Mouse (Mus musculus): ENCODE measurements around the gene Trim46.
"Not testable (repeated sequence)": the region's sequence is repeated elsewhere in the genome, so short reads cannot be mapped to it uniquely, and the experiment has no call there.

Gene Trim46

DNA sequence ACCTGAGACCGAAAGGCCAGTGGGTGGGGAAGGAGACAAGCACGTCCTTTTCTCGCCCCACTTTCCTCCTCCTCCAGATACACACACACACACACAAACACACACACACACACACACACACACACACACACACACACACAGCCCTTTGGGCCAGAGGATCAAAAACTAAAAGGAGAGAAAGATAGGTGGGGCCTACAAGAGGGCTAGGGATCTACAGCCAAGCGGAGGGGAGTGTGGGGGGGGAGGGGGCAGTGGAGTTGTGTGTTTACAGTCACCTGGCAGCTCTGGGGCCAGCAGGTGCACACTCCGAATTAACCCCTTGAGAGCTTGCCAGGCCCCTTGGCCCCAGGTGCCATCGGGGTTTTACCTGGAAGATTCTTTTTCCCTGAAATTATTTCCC lies 13.5 kb downstream of the Trim46 start:
- DNase-seq (ENCODE audit: low read depth): no peak

DNA sequence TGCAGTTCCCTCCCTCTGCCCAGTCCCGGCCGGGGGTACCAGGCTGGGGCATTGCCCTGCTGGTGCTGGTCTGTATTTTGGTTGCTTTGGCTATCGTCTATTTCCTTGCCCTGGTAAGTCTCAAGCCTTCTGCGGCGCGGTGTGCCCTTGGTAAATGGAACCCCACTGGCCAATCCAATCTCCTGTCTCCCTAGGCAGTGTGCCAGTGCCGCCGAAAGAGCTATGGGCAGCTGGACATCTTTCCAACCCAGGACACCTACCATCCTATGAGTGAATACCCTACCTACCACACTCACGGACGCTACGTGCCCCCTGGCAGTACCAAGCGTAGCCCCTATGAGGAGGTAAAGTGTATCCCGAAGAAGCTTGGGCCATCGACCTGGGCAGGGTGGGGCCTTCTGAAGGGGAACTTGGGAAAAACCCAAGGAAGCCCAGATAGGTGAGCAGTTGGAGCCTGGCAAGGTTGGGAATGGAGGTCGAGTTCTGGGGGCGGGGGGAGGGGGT lies 14.3 kb downstream of the Trim46 start:
- no peak for DNase-seq (ENCODE audit: low read depth)

DNA sequence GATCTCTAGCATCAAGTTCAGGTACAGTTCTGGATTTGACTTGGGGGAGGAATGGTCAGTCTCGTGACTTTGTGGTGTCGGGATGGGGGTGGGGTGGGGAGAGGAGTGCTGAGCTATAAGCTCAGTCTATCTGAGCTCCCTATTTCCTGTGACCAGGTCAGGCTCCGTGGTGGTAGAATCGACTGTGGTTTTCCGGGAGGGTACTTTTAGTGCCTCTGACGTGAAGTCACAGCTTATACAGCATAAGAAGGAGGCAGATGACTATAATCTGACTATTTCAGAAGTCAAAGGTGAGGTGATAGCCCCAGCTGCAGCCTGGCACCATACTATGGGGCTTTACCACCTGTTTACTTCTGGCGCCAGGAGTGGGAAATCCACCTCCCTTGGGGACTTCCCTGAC lies 14.8 kb downstream of the Trim46 start:
- no peak for DNase-seq (ENCODE audit: low read depth)

DNA sequence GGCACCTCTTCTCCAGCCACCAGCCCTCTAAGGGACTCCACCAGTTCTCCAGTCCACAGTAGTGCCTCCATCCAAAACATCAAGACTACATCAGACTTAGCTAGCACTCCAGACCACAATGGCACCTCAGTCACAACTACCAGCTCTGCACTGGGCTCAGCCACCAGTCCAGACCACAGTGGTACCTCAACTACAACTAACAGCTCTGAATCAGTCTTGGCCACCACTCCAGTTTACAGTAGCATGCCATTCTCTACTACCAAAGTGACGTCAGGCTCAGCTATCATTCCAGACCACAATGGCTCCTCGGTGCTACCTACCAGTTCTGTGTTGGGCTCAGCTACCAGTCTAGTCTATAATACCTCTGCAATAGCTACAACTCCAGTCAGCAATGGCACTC lies 15.5 kb downstream of the Trim46 start:
- DNase-seq (ENCODE audit: low read depth): no peak

DNA sequence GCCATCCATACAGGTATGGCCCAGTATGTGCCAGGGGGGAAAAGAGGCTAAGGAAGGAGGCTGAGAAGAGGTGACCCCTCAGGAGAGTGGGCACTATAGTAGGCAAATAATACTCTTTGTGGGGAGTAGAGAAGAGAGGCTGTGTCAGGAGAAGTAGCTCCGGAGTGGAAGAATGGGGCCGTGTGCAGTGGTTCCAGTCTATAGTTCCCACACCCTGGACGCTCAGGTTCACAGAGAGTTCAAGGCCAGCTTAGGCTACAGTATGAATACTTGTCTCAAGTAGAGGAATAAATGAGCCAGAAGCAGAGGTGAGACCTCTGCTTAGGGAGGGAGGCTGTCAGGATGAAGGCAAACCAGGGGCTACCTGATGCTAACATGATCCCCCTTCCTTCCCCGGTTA lies 16.8 kb downstream of the Trim46 start:
- DNase-seq (ENCODE audit: low read depth): no peak

DNA sequence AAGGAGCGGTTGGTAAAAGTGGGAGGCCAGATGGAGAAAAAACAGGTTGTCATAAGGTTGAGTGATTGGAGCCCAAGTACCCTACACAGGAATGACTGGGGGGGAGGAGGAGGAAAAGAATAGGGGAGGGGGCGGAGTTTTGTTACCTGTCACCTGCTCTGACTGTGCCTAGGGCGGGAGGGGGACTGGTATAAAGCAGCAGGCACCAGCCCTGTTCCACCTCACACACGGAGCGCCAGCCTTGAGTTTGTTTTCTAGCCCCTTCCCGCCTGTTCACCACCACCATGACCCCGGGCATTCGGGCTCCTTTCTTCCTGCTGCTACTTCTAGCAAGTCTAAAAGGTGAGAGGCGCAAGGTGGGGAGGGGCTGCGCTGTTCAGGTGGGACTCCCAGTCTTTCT lies 17.3 kb downstream of the Trim46 start, which contains the start of gene Muc1:
TSS of gene Muc1 (plus strand) at position 222 of the 400 bp plus-strand sequence.
- no peak for DNase-seq (ENCODE audit: low read depth)

DNA sequence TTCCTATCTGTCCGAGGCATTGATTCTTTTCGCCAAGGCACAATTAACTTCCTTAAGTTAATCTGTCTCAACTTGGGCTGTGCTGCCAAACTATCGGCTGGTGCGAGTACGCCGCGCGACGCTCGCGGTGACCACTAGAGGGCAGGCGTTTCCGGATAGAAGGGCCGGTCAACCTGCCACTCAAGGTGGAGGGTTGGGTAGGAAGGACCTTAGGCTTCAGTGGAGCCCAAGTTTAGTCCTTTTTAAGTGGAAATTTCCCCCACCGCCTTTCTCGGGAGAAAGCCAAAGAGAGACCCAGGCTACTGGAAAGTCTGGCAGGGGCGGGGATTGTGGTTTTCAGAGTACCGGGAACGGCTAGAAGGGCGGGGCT lies 17.9 kb downstream of the Trim46 start:
- peak; percentile 72 for DNase-seq (ENCODE audit: low read depth)

DNA sequence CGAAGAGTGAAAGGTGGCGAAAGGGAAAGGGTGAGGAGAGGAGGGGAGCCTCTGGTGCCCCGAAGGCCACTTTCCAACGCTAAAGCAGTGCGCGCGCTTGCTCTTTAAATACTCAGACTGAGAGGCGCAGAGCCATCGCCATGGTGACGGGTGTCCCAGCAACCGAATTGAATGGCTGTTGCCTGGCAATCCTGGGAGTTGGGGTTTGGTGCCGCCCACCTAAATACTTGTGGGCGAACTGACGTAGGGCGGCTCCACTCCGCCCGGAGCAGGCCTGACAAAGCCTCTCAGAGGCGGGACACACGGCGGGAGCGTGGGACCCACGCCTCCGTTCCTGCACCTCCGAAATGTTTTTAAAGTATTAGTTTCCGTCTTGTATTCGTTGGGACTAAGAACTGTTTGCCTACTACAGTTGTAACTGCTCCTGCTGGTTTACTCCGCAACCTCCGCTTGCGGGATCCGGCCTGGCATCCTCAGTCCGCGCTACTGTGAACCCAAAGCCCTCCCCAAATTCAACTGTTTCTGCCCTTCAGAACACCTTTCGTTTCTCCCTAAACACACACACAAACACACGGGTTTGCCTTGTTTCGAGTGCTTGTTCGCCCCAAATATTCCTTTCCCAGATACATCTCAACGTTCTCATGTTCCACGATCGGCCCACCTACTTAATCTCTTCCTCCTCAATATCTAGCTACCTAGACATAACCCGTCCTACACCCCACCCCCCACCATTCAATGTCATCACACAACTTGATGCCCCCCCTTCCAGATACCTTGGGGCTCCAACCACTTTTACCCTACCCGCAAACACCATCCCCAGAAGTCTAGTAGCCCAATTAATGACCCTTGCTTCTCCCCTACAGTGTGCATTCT lies 18.6 kb downstream of the Trim46 start:
- no peak for DNase-seq (ENCODE audit: low read depth)

DNA sequence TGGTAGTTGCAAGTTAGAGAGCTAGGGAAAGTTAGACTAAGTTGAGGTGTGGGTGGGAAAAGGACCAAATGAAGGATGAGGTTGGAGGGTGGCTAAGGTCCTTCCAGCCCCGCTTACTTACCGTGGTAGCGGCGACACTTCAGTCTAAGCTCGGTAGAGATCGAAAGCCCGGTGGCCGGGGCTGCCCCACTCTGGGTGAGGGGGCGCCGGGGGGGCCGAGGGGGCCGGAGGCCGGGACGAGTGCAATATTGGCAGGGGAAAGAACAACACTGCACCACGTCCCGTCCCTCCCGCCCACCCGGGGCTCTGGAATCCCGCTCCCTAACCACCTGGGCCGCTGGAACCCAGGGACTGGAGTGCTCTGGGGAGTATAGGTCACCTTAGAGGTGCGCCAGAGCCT lies 19.2 kb downstream of the Trim46 start, which contains the start of gene Mtx1:
TSS of gene Mtx1 (minus strand) at position 189 of the 400 bp plus-strand sequence.
- DNase-seq (ENCODE audit: low read depth): no peak

DNA sequence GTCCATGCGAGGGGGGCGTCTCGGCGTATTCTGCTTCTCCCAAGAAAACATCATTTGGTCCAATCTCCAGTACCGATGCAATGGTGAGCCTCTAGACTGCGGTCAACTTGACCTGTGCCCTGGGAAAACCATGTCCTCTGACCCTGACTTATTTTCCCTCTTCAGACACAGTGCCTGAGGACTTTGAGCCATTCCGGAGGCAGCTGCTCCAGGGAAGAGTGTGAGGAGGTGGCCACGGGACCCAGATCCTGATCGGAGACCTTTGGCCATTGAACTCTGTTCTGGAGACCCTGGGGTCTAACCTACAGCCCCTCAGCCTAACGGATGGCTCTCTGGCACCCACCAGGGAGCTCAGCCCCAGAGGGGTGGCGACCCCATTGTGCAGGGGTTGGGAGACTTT lies 19.7 kb downstream of the Trim46 start:
- no peak for DNase-seq (ENCODE audit: low read depth)

DNA sequence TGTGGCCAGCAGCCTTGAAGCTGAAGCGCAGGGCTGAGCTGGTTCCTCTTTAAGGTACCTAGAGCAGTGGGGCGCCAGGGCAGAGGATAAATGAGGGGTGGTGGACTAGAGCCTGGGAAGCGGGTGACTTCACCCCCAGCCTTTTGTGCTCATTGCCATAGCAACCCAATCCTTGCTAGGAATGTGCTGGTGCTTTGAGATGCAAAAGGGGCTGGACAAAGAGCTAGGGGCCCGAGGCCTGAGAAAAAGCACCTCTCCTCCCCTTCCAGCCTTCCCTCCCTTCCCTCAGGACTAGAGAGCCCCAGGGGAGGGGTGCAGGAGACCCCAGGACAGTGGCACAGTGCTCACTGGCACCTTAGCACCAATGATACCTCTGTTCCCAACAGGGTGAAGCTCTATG lies 20.2 kb downstream of the Trim46 start:
- no peak for DNase-seq (ENCODE audit: low read depth)

DNA sequence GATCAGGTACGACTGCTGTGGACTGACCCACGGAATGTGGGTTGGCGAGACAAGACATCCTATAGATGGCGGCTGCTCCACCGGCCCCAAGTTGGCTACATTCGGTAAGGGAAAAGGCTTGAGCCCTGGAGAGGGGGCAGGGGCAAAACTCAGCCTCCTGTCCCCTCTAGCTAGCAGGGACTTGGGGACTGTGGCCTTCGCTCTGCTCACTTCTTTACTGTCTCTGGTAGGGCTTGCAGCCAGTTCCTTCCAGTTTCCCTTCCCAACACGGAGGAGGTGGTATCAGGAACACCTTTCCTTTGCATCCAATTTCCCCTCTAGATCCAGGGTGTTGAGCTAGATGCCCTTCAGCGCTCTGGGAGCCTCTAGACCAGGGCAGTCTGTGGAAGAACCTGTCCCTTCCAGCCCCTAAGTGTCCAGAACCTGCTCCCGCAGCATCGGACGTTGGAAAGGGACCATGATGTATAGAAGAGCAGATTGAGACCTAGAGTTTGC lies 20.7 kb downstream of the Trim46 start:
- DNase-seq (ENCODE audit: low read depth): no peak

DNA sequence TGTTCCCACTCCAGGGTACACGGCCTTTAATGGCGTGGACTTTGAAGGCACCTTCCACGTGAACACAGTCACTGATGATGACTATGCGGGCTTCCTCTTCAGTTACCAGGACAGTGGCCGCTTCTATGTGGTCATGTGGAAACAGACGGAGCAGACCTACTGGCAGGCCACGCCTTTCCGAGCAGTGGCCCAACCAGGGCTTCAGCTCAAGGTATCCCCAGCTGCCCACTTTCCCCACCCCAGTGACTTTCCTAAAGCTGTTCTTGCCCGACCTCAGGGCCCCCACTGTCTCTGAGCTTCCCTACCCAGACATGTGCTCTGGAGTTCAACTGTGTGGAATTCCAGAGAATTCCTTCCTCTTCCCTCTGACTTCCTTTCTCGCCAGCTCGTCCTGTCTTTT lies 21.3 kb downstream of the Trim46 start:
- DNase-seq (ENCODE audit: low read depth): no peak

DNA sequence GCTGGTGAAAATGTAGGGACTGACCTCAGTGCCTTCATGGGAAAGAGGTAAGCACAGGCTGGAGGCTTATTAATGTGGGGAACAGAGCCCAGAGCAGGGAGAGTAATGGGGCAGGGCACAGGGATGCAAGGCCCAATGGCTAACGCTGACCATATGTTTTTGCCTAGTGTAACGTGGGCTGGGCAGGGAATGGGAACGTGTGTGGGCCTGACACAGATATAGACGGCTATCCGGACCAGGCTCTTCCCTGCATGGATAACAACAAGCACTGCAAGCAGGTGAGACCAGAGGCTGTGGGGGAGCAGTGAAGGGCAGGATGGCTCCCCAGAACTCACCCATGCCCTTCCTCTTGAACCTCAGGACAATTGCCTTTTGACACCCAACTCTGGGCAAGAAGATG lies 24.9 kb downstream of the Trim46 start:
- DNase-seq (ENCODE audit: low read depth): no peak

DNA sequence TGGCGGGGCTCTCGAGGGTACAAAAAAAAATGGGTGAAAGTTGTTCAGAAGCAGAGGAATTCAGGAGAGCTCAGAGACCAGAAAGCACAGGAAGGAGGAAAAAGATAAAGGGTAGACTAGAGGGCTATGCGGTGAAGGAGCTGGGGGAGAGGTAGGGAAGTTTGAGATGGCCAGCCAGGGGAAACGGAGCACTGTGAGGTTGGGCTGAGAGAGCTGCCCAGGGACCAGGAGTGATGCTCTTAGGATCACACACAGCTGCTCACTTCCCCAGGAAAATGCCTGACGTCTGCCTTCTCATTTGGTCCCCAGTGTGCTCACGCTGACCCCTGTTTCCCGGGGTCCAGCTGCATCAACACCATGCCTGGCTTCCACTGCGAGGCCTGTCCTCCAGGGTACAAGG lies 26.6 kb downstream of the Trim46 start:
- no peak for DNase-seq (ENCODE audit: low read depth)

DNA sequence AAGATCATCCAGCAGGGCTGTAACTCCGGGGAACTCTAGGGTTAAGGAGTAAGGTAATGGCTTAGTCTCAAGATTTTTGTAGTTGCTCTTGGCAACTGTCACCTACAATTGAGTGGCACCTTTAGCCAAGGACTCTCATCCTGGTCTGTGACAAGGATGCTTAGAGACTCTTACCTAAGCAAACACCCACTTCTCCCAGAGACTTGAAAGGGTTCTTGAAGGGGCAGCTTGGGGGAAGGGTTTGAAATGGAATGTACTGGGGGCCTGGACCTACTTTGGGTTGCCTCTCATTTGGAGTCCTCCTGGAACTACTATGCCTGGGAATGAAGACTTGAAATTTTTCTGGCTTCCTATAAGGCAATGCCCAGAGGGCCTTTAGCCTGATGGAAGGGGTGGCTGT lies 27.8 kb downstream of the Trim46 start:
- no peak for DNase-seq (ENCODE audit: low read depth)

DNA sequence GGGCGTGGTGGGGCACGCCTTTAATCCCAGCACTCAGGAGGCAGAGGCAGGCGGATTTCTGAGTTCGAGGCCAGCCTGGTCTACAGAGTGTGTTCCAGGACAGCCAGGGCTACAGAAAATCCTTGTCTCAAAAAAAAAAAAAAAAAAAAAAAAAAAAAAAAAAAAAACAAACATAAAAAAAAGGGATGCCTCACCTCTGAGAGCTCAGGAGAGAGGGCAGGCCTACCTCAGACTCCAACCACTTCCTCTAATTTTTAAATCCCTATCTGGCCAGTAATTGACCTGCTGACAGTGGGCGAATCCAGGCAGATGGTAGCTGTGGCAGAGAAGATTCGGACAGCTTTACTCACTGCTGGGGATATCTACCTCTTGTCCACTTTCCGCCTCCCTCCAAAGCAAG lies 29.7 kb downstream of the Trim46 start:
- DNase-seq (ENCODE audit: low read depth): not testable (repeated sequence)

DNA sequence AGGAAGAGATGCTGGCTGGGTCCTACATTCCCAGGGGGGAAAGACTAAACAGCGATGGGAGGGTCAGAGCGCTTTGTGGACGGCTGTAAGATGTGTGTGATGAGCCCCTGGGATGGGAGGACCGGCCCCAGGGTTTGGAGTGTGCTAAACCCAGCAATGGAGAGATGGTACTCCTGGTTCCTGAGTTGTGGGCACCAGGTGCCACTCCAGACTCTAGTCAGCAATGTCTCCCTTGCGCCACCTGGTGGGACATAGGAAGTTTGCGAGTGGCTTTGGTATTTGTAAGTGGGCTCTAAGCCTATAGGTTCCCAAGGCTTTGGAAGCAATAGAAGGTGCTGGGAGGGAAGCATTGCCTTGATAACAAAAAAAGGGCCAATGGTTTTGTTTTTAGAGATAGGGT lies 30.3 kb downstream of the Trim46 start:
- peak; percentile 91 for DNase-seq (ENCODE audit: low read depth)

DNA sequence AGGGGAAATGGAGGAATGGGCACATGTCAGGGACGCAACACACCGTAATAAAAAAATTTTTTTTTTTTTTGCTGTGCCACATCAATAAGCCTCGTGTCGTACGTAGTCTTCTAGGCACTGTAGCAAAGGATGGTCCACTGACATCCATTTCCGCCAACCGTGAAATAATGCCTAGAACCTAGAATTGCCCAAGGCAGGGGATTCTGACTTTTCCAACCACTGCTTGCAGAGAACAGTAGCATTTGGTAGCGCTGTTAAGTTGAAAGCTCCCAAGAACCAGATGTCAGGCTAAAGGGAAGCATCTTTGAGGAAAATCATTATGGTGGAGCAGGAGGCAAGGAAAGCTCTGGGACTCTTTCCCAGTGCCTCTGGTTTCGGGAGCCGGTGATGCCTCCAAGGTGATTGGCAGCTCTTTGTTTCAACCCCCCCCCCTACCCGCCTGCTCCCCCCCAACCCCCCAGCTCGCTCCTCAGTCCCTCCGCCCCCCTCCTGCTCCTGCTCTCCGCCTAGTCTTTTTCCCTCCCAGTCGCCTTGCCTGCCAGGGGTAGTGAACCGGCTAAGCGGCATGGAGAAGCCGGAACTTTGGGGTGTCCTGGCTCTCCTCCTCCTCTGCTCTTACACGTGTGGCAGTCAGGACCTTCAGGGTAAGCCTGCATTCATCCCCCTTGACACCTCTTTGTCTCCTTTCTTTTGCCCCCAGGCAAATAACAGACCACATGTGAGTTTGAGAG lies 31.3 kb downstream of the Trim46 start, which contains the start of gene Thbs3:
TSS of gene Thbs3 (plus strand) at position 500 of the 731 bp plus-strand sequence.
- no peak for DNase-seq (ENCODE audit: low read depth)

DNA sequence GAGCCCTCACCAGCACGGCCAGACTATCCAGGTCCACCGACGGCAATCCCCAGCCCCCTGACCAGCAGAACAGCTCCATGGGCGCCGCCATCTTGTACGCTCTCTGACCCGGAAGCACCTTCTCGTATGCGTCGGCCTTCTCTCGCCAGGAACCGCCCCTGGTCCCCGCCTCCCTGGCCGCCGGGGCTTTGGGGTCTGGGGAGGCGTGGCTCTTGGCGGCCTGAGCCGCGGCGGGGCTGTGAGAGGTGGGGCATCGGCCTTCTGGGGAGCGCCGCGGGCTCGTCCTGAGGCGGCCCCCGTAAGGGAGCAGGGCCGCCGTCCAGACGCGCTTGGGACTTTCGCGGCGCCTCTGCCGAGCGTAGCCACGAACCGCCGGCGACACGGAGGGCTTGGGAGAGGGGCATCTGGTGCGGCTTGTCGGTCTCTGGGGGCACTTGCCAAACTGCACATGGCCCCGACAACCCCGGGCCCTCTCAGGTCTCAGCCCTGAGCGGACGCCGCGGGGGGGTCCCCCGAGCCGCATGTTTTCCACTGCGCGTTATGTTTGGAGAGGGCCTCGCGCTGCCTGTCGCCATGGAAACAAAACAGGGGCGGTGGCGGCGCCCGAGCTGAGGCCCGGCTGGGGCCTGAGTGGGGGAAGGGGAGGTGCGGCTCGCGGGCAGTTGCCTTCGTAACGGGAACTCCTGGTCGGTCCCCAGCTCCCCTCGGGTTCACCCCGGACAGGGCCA lies 32.1 kb downstream of the Trim46 start:
- DNase-seq (ENCODE audit: low read depth): peak; percentile 91

DNA sequence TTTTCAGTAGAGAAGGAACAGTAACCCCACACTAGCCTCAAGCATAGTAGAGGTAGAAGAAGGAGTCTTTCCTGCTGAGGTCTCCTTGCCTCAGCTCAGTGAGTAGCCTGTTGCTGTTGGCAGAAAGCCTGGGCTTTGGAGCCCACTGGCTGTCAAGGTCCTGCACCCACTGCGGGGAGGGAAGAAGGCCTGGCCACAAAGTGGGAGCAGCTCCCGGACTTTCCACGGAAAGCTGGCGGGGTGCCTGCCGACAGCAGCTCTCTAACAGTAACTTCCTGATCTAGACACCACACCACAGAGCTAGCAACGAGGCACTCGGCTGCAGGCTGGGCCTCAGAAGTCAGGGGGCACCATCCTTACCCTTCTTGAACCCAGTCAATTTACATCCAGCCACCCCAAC lies 35.4 kb downstream of the Trim46 start:
- no peak for DNase-seq (ENCODE audit: low read depth)

DNA sequence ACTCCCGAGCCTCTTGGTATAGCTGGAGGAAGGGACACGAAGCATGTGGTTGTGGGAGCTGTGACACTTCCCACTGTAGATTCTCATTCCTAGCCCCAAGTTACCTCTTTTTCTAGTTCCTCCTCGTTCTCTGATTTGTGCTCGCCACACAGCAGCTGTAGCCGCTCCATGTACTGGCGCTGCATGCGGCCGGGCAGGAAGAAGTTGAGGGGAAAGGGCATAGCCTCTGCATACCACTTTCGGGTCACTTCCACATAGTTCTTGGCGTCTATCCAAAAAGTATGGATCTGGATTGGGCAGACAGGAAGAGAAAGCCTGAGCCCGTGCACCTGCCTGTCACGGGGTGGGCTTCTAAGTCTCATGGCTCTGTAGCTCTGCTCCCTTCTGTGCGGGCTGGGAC lies 35.9 kb downstream of the Trim46 start:
- DNase-seq (ENCODE audit: low read depth): no peak

Data from c-Kit-positive CD71-negative TER-119-negative erythroid progenitor cells, embryonic 14.5 days (primary cell).